Comparison of ENCODE assay signal across 12 mouse cellular contexts in genomic region chr8:122423659-122424058, GRCm38 (mm10). TPM values are rescaled to one million over a fixed set of nuclear protein-coding genes. Genes with fewer than 3 reads are reported as not detected.
DNase-seq lines count a peak whose midpoint lies in the region; ATAC-seq lines count a peak whose summit lies in the region.
"Had no signal": no experiment of that assay in that cellular context is flagged by ENCODE, and none has a peak within 500 bp of the region (broad histone marks: within the 10 kb centered on the region; RNA-seq: fewer than 3 reads in every experiment).

No protein-coding gene starts in this region.

- H3K4me3 ChIP-seq in kidney, embryonic 14.5 days (ENCODE audit: low read length) = no peak overlapping the region
- no peak overlapping the region for H3K4me3 ChIP-seq in forebrain, embryonic 12.5 days (replicated peaks)
- no peak overlapping the region for H3K4me3 ChIP-seq in hindbrain, embryonic 16.5 days (ENCODE audit: low read length)
- H3K4me3 ChIP-seq: limb, embryonic 15.5 days; midbrain, embryonic 10.5 days had no signal

- no peak overlapping the region for H3K27ac ChIP-seq in kidney, embryonic 14.5 days (ENCODE audit: low read depth, low read length)
- H3K27ac ChIP-seq in forebrain, embryonic 12.5 days = no peak overlapping the region
- no peak overlapping the region for H3K27ac ChIP-seq in hindbrain, embryonic 16.5 days (ENCODE audit: low read depth, low read length)
- H3K27ac ChIP-seq: limb, embryonic 15.5 days; midbrain, embryonic 10.5 days had no signal

- H3K9me3 ChIP-seq in kidney, embryonic 14.5 days (ENCODE audit: control insufficient read depth, low read length) = no peaks in the 10 kb centered on the region
- no peaks in the 10 kb centered on the region for H3K9me3 ChIP-seq in forebrain, embryonic 12.5 days
- no peaks in the 10 kb centered on the region for H3K9me3 ChIP-seq in hindbrain, embryonic 16.5 days (ENCODE audit: control insufficient read depth, low read length)
- H3K9me3 ChIP-seq: limb, embryonic 15.5 days; midbrain, embryonic 10.5 days had no signal

- WGBS in kidney, embryonic 14.5 days = 47% methylated on average over 5 of the region's 5 CpGs
- WGBS in forebrain, embryonic 12.5 days = 66% methylated on average over 5 of the region's 5 CpGs
- 48% methylated on average over 5 of the region's 5 CpGs for WGBS in hindbrain, embryonic 16.5 days

- H3K4me1 ChIP-seq in kidney, embryonic 14.5 days (ENCODE audit: control insufficient read depth, insufficient read depth, low read length) = no peaks in the 10 kb centered on the region
- H3K4me1 ChIP-seq in forebrain, embryonic 12.5 days = no peaks in the 10 kb centered on the region; the same call in 1 of the 2 replicates
- no peaks in the 10 kb centered on the region for H3K4me1 ChIP-seq in hindbrain, embryonic 16.5 days (ENCODE audit: control insufficient read depth, insufficient read depth, low read depth, low read length)
- H3K4me1 ChIP-seq: limb, embryonic 15.5 days; midbrain, embryonic 10.5 days had no signal

- H3K27me3 ChIP-seq in kidney, embryonic 14.5 days (ENCODE audit: control insufficient read depth, insufficient read depth, low read length) = no peaks in the 10 kb centered on the region
- H3K27me3 ChIP-seq in forebrain, embryonic 12.5 days = no peaks in the 10 kb centered on the region
- H3K27me3 ChIP-seq in hindbrain, embryonic 16.5 days (replicated peaks; ENCODE audit: control insufficient read depth, insufficient read depth, low read length) = no peaks in the 10 kb centered on the region
- H3K27me3 ChIP-seq: limb, embryonic 15.5 days had no signal

- 0 out of 2 replicates have a peak, but pooled peaks have one; percentile 21 for ATAC-seq in kidney, embryonic 14.5 days (ENCODE audit: low FRiP score, low TSS enrichment)
- ATAC-seq in forebrain, embryonic 12.5 days (ENCODE audit: low FRiP score) = no peak
- ATAC-seq in hindbrain, embryonic 16.5 days = no peak
- ATAC-seq: intestine, embryonic 16.5 days had no signal

- no peak overlapping the region for H3K4me2 ChIP-seq in kidney, embryonic 14.5 days (replicated peaks; ENCODE audit: low read depth, low read length)
- no peak overlapping the region for H3K4me2 ChIP-seq in forebrain, embryonic 12.5 days
- no peak overlapping the region for H3K4me2 ChIP-seq in hindbrain, embryonic 16.5 days (ENCODE audit: low read length)
- H3K4me2 ChIP-seq: limb, embryonic 15.5 days had no signal

- peaks cover 8% of the 10 kb centered on the region for H3K36me3 ChIP-seq in kidney, embryonic 14.5 days (ENCODE audit: control insufficient read depth, insufficient read depth, low read length)
- H3K36me3 ChIP-seq in forebrain, embryonic 12.5 days (replicated peaks) = peaks cover 6% of the 10 kb centered on the region
- no peaks in the 10 kb centered on the region for H3K36me3 ChIP-seq in hindbrain, embryonic 16.5 days (ENCODE audit: control insufficient read depth, insufficient read depth, low read length)

- no peak overlapping the region for H3K9ac ChIP-seq in kidney, embryonic 14.5 days (ENCODE audit: low read depth, low read length)
- no peak overlapping the region for H3K9ac ChIP-seq in forebrain, embryonic 12.5 days
- no peak overlapping the region for H3K9ac ChIP-seq in hindbrain, embryonic 16.5 days (ENCODE audit: low read depth, low read length)
- H3K9ac ChIP-seq: limb, embryonic 15.5 days had no signal

- peak; percentile 38 for DNase-seq in ovary, postnatal 14 days (ENCODE audit: low spot score)
- no peak for DNase-seq in ovary, postnatal 36 days (ENCODE audit: low spot score)
- DNase-seq in heart, adult 9 months (ENCODE audit: low spot score in 2 of 2) = peak; percentile 54 to 65
- DNase-seq in layer of hippocampus, adult 18-20 months (ENCODE audit: low spot score in 2 of 2) = no peak
- DNase-seq: thymus, postnatal 25 days had no signal

RNA-seq across cellular contexts. Expression of gene Il17c, which starts 1.8 kb away (rescaled TPM):
- polyA plus RNA-seq in kidney, embryonic 14.5 days (2014; fragmentation: Nextera tagmentation; extraction: Ambion mirVana) = not detected in 2 replicates
- total RNA-seq in layer of hippocampus, adult 18-20 months (2021) = not detected
- not detected in 2 replicates for polyA plus RNA-seq in forebrain, embryonic 12.5 days (2016; fragmentation: Nextera tagmentation; extraction: Ambion mirVana)
- not detected in 2 replicates for polyA plus RNA-seq in hindbrain, embryonic 16.5 days (2015; fragmentation: Nextera tagmentation; extraction: Ambion mirVana)
- total RNA-seq: neutrophil, adult 5-6 weeks had no signal
- polyA plus RNA-seq: intestine, embryonic 16.5 days; midbrain, embryonic 10.5 days had no signal

RNA-seq across cellular contexts. Expression of gene Cyba, which starts 9.1 kb away (rescaled TPM):
- polyA plus RNA-seq in kidney, embryonic 14.5 days (2014; fragmentation: Nextera tagmentation; extraction: Ambion mirVana) = 186 and 216 TPM in 2 replicates
- 10 to 100 TPM; 10.8 to 11.3 TPM for total RNA-seq in layer of hippocampus, adult 18-20 months (2021)
- polyA plus RNA-seq in forebrain, embryonic 12.5 days (2016; fragmentation: Nextera tagmentation; extraction: Ambion mirVana) = 37.8 and 42.6 TPM in 2 replicates
- 38.3 and 41.6 TPM in 2 replicates for polyA plus RNA-seq in hindbrain, embryonic 16.5 days (2015; fragmentation: Nextera tagmentation; extraction: Ambion mirVana)

RNA-seq across cellular contexts. Expression of gene Mvd, which starts 19.6 kb away (rescaled TPM):
- 23.2 and 36.1 TPM in 2 replicates for polyA plus RNA-seq in kidney, embryonic 14.5 days (2014; fragmentation: Nextera tagmentation; extraction: Ambion mirVana)
- 10 to 100 TPM; 18.5 to 22.1 TPM for total RNA-seq in layer of hippocampus, adult 18-20 months (2021)
- polyA plus RNA-seq in forebrain, embryonic 12.5 days (2016; fragmentation: Nextera tagmentation; extraction: Ambion mirVana) = 39.3 and 42.6 TPM in 2 replicates
- polyA plus RNA-seq in hindbrain, embryonic 16.5 days (2015; fragmentation: Nextera tagmentation; extraction: Ambion mirVana) = 70.1 and 87.7 TPM in 2 replicates

RNA-seq across cellular contexts. Expression of gene Snai3, which starts 36.9 kb away (rescaled TPM):
- polyA plus RNA-seq in kidney, embryonic 14.5 days (2014; fragmentation: Nextera tagmentation; extraction: Ambion mirVana) = 0.23 and 0.51 TPM in 2 replicates
- total RNA-seq in layer of hippocampus, adult 18-20 months (2021) = not detected
- 0.15 TPM in 1 of 2 replicates, not detected in the other for polyA plus RNA-seq in forebrain, embryonic 12.5 days (2016; fragmentation: Nextera tagmentation; extraction: Ambion mirVana)
- polyA plus RNA-seq in hindbrain, embryonic 16.5 days (2015; fragmentation: Nextera tagmentation; extraction: Ambion mirVana) = 0.12 TPM in 1 of 2 replicates, not detected in the other
- polyA plus RNA-seq: midbrain, embryonic 10.5 days had no signal

RNA-seq across cellular contexts. Expression of gene Zc3h18, which starts 47.2 kb away (rescaled TPM):
- 35.7 and 43.8 TPM in 2 replicates for polyA plus RNA-seq in kidney, embryonic 14.5 days (2014; fragmentation: Nextera tagmentation; extraction: Ambion mirVana)
- 10 to 100 TPM; 38.8 to 39.5 TPM for total RNA-seq in layer of hippocampus, adult 18-20 months (2021)
- polyA plus RNA-seq in forebrain, embryonic 12.5 days (2016; fragmentation: Nextera tagmentation; extraction: Ambion mirVana) = 71.8 and 75.5 TPM in 2 replicates
- 28.8 and 31.8 TPM in 2 replicates for polyA plus RNA-seq in hindbrain, embryonic 16.5 days (2015; fragmentation: Nextera tagmentation; extraction: Ambion mirVana)

Comparison
In these comparisons a context has a peak if more than half of its experiments do, and no peak if none do; other contexts are left out.
1. DNase-seq: peak in ovary, postnatal 14 days (single experiment) and heart, adult 9 months (2 of 2); none in ovary, postnatal 36 days (single experiment) and layer of hippocampus, adult 18-20 months (0 of 2).